Mouse (Mus musculus) MEL (cell line): ENCODE measurements around the gene Gm20388. TPM values are rescaled to one million over a fixed set of nuclear protein-coding genes. Genes with fewer than 3 reads are reported as not detected.
A peak's percentile ranks its signal among the peaks of the same experiment; 100 is the strongest.

ENCODE experiments used
- DNase-seq: peaks from one replicate; pipeline ENCODE4 v3.0.0; 2011; ENCODE audit warnings: low read depth, low spot score
- H3K27ac ChIP-seq: 2 replicates; pipeline ENCODE4 v1.5.1; 2012; ENCODE audit warnings: low read depth, mild to moderate bottlenecking, control low read depth, low read length, moderate library complexity; ENCODE audit not compliant: control insufficient read depth
- H3K27me3 ChIP-seq, 2 experiments: fragments of 150-350 bp in 1 of 2; sonication (generic) in 1 of 2; 2 replicates each; pipeline ENCODE4 v1.6.1; 2012; ENCODE audit warnings: low read length in 2 of 2, mild to moderate bottlenecking in 2 of 2, improper control_type of control experiment in 1 of 2, moderate library complexity in 1 of 2; ENCODE audit not compliant: insufficient read depth in 2 of 2, control insufficient read depth in 1 of 2
- H3K36me3 ChIP-seq, 2 experiments: 2 replicates each; pipeline ENCODE4 v1.6.1; 2012 to 2014; ENCODE audit warnings: low read length in 2 of 2, improper control_type of control experiment in 1 of 2, inconsistent platforms in 1 of 2, mild to moderate bottlenecking in 1 of 2; ENCODE audit not compliant: insufficient read depth in 2 of 2, control insufficient read depth in 1 of 2
- H3K4me1 ChIP-seq, 2 experiments: fragments of 150-350 bp in 1 of 2; sonication (generic) in 1 of 2; 2 replicates each; pipeline ENCODE4 v1.6.1; 2012; ENCODE audit warnings: low read length in 2 of 2, improper control_type of control experiment in 1 of 2, mild to moderate bottlenecking in 1 of 2; ENCODE audit not compliant: insufficient read depth in 2 of 2, control insufficient read depth in 1 of 2
- H3K4me3 ChIP-seq, 2 experiments: fragments of 150-350 bp in 1 of 2; sonication (generic) in 1 of 2; 2 replicates each; pipeline ENCODE4 v1.5.1; 2012; ENCODE audit warnings: low read depth in 2 of 2, low read length in 2 of 2, mild to moderate bottlenecking in 2 of 2, moderate library complexity in 2 of 2, control low read depth in 1 of 2, improper control_type of control experiment in 1 of 2; ENCODE audit not compliant: control insufficient read depth in 1 of 2, insufficient read depth in 1 of 2
- H3K79me2 ChIP-seq: 2 replicates; pipeline ENCODE4 v1.6.1; 2012; ENCODE audit warnings: mild to moderate bottlenecking, low read length, moderate library complexity; ENCODE audit not compliant: control insufficient read depth, poor library complexity, insufficient read depth
- H3K9ac ChIP-seq: 2 replicates; pipeline ENCODE4 v1.6.1; 2012; ENCODE audit warnings: low read depth, mild to moderate bottlenecking, control low read depth, low read length, moderate library complexity; ENCODE audit not compliant: control insufficient read depth, poor library complexity, severe bottlenecking
- H3K9me3 ChIP-seq: fragments of 150-350 bp; sonication (generic); replicated peaks from 2 replicates; pipeline ENCODE4 v1.6.1; 2012; ENCODE audit warnings: mild to moderate bottlenecking, low read length, improper control_type of control experiment, moderate library complexity; ENCODE audit not compliant: insufficient read depth
- BHLHE40 ChIP-seq: IDR thresholded peaks from 2 replicates; pipeline ENCODE4 v1.6.1; 2012; ENCODE audit warnings: low read depth, mild to moderate bottlenecking, inconsistent platforms, low read length, improper control_type of control experiment, borderline replicate concordance
- CHD2 ChIP-seq: IDR thresholded peaks from 2 replicates; pipeline ENCODE4 v1.6.1; 2011; ENCODE audit warnings: low read length, improper control_type of control experiment
- CTCF ChIP-seq, 3 experiments: IDR thresholded peaks in 2 of 3; conservative IDR thresholded peaks in 1 of 3; 2 replicates each; pipeline ENCODE4 v1.5.1; 2011 to 2012; ENCODE audit warnings: low read length in 3 of 3, low read depth in 2 of 3, mild to moderate bottlenecking in 2 of 3, improper control_type of control experiment in 1 of 3, inconsistent platforms in 1 of 3, mixed read lengths in 1 of 3, moderate library complexity in 1 of 3; ENCODE audit not compliant: control insufficient read depth in 1 of 3, insufficient read depth in 1 of 3, poor library complexity in 1 of 3, severe bottlenecking in 1 of 3
- ELF1 ChIP-seq: IDR thresholded peaks from 2 replicates; pipeline ENCODE4 v1.6.1; 2014; ENCODE audit warnings: low read depth, mild to moderate bottlenecking, inconsistent platforms, low read length, improper control_type of control experiment, moderate library complexity
- EP300 ChIP-seq, 2 experiments: IDR thresholded peaks; 2 replicates each; pipeline ENCODE4 v1.6.1; 2011; ENCODE audit warnings: improper control_type of control experiment in 2 of 2, low read length in 2 of 2, low read depth in 1 of 2, mild to moderate bottlenecking in 1 of 2
- ETS1 ChIP-seq: IDR thresholded peaks from 2 replicates; pipeline ENCODE4 v1.6.1; 2012; ENCODE audit warnings: low read depth, mild to moderate bottlenecking, inconsistent platforms, low read length, improper control_type of control experiment, moderate library complexity
- GABPA ChIP-seq: IDR thresholded peaks from 2 replicates; pipeline ENCODE4 v1.6.1; 2012; ENCODE audit warnings: low read depth, mild to moderate bottlenecking, inconsistent platforms, low read length, improper control_type of control experiment, moderate library complexity
- GATA1 ChIP-seq: IDR thresholded peaks from 2 replicates; pipeline ENCODE4 v1.6.1; 2011; ENCODE audit warnings: low read depth, low read length, improper control_type of control experiment
- JUND ChIP-seq: IDR thresholded peaks from 2 replicates; pipeline ENCODE4 v1.6.1; 2011; ENCODE audit warnings: low read depth, mild to moderate bottlenecking, improper control_type of control experiment, low read length
- KAT2A ChIP-seq: conservative IDR thresholded peaks from 2 replicates; pipeline ENCODE4 v1.6.1; 2012; ENCODE audit warnings: low read depth, low read length, improper control_type of control experiment, inconsistent platforms
- MAZ ChIP-seq: IDR thresholded peaks from 2 replicates; pipeline ENCODE4 v1.6.1; 2012; ENCODE audit warnings: low read depth, mild to moderate bottlenecking, inconsistent platforms, low read length, improper control_type of control experiment
- MEF2A ChIP-seq: IDR thresholded peaks from 2 replicates; pipeline ENCODE4 v1.6.1; 2014; ENCODE audit warnings: low read depth, mild to moderate bottlenecking, inconsistent platforms, low read length, improper control_type of control experiment; ENCODE audit not compliant: poor library complexity, insufficient replicate concordance, severe bottlenecking; ENCODE audit errors: extremely low read depth
- MXI1 ChIP-seq: IDR thresholded peaks from 2 replicates; pipeline ENCODE4 v1.6.1; 2011; ENCODE audit warnings: mild to moderate bottlenecking, low read depth, low read length, improper control_type of control experiment
- MYB ChIP-seq: IDR thresholded peaks from 2 replicates; pipeline ENCODE4 v1.6.1; 2011; ENCODE audit warnings: mild to moderate bottlenecking, low read depth, low read length, improper control_type of control experiment
- NRF1 ChIP-seq: IDR thresholded peaks from 2 replicates; pipeline ENCODE4 v1.6.1; 2014; ENCODE audit warnings: low read depth, mild to moderate bottlenecking, inconsistent platforms, low read length, improper control_type of control experiment, moderate library complexity; ENCODE audit not compliant: poor library complexity, insufficient read depth, severe bottlenecking
- POLR2A ChIP-seq, 2 experiments: IDR thresholded peaks; 2 replicates each; pipeline ENCODE4 v1.6.1; 2011 to 2012; ENCODE audit warnings: low read length in 2 of 2, mild to moderate bottlenecking in 2 of 2, control low read depth in 1 of 2, improper control_type of control experiment in 1 of 2, low read depth in 1 of 2, moderate library complexity in 1 of 2; ENCODE audit not compliant: control insufficient read depth in 1 of 2, insufficient read depth in 1 of 2, poor library complexity in 1 of 2
- POLR2AphosphoS2 ChIP-seq: IDR thresholded peaks from 2 replicates; pipeline ENCODE4 v1.6.1; 2011; ENCODE audit warnings: low read length, improper control_type of control experiment
- TBP ChIP-seq: IDR thresholded peaks from 2 replicates; pipeline ENCODE4 v1.8.0; 2011; ENCODE audit warnings: low read depth, low read length, improper control_type of control experiment
- TCF12 ChIP-seq: IDR thresholded peaks from 2 replicates; pipeline ENCODE4 v1.6.1; 2014; ENCODE audit warnings: low read depth, mild to moderate bottlenecking, inconsistent platforms, low read length, improper control_type of control experiment, moderate library complexity
- USF2 ChIP-seq, 2 experiments: IDR thresholded peaks; 2 replicates each; pipeline ENCODE4 v1.6.1; 2011 to 2012; ENCODE audit warnings: improper control_type of control experiment in 2 of 2, low read length in 2 of 2, borderline replicate concordance in 1 of 2, inconsistent platforms in 1 of 2, low read depth in 1 of 2, mild to moderate bottlenecking in 1 of 2; ENCODE audit not compliant: insufficient read depth in 1 of 2
- ZMIZ1 ChIP-seq: IDR thresholded peaks from 2 replicates; pipeline ENCODE4 v1.6.1; 2012; ENCODE audit warnings: low read depth, mild to moderate bottlenecking, inconsistent platforms, low read length, improper control_type of control experiment, moderate library complexity
- polyA plus RNA-seq, 2 experiments: library from polyadenylated mRNA; stranded (reverse) in 1 of 2; unstranded in 1 of 2; fragments of >175 nt in 1 of 2; fragments of >200 nt in 1 of 2; gene quantifications; 2 replicates each; pipeline versions ENCODE4 v1.2.1 to v1.2.4; 2012; ENCODE audit warnings: low replicate concordance in 2 of 2, low read depth in 1 of 2; ENCODE audit not compliant: insufficient read length in 2 of 2, insufficient read depth in 1 of 2, missing spikeins in 1 of 2
- total RNA-seq: library from RNA; depleted of rRNA; stranded (reverse); fragments of 300-350 nt; gene quantifications from 2 replicates; pipeline ENCODE4 v1.2.3, GENCODE M21; 2012

Gm20388 gene
- total and polyA plus RNA-seq, 3 experiments = 11.1 to 17.8 TPM; not detected in 1

DNA sequence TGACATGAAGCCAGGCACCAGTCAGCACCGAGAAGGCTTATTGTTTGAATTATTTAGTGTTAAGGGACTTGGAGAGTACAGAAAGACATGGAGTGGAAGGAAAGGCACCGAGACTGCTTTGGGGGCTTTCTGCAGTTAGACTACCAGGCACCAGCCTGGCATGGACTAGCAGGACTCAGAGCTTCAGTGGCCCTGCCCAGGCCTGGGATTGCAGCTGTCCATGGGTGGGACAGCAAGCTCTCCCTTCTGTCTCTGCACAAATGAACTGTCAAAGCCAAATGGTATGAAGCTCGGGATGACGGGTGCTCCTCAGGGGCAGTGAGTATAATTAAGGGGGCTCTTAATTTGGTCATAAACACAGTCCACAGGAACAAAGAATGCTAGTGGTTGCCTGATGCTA lies 3153.4 kb downstream of the Gm20388 start:
- H3K4me3 ChIP-seq = peak overlapping the region in 1 of 2 experiments; percentile 58; a peak in 3 of 4 replicates
- no peak overlapping the region; the same call in 1 of the 2 replicates for H3K27ac ChIP-seq

DNA sequence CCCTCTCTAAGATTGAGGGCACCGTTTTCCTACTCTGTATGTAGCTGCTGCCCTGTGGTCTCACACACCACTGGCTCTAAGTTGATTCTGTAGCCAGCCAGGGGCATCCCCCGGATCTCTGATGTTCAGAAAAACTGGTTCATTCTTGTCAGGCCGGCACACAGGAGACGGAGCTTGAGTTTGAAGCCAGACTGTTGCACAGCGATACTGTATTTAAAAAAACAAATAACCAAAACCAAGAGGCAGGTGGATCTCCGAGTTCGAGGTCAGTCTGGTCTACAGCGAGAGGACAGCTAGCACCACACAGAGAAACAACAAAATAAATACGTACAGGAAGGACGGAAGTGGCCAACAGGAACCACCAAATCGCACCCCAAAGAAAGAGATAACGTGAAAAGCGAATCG lies 3154.2 kb downstream of the Gm20388 start:
- H3K9me3 ChIP-seq = no peaks in the 10 kb centered on the region
- DNase-seq = no peak

More for the DNA sequence above, 3153.4 kb downstream of the Gm20388 start:
- Histone ChIP-seq H3K36me3 (peaks cover 0 to 11% of the 10 kb centered on the region in 2 experiments; a peak in 2 of 4 replicates), H3K9me3 (no peaks in the 10 kb centered on the region), H3K4me1 (peaks cover 0 to 12% of the 10 kb centered on the region in 2 experiments; a peak in 3 of 4 replicates), H3K9ac (peak overlapping the region; percentile 93)
- TF ChIP-seq TBP = no peak
- TF ChIP-seq CTCF (IDR thresholded peaks at IDR 0.05 in 2 of 3, conservative IDR thresholded peaks at IDR 0.05 in 1 of 3; ENCODE audit: control insufficient read depth in 1 of 3, insufficient read depth in 1 of 3, low read depth in 2 of 3, low read length in 3 of 3, poor library complexity in 1 of 3, severe bottlenecking in 1 of 3) = no peak
- TF ChIP-seq NRF1 = no peak
- TF ChIP-seq CHD2 = no peak
- TF ChIP-seq BHLHE40 = no peak
- TF ChIP-seq GATA1 = no peak
- TF ChIP-seq MAZ = no peak
- no peak for TF ChIP-seq JUND
- TF ChIP-seq ZMIZ1 = no peak
- TF ChIP-seq MYB = no peak
- TF ChIP-seq, all 39 proteins: peak for 0
- H3K79me2 ChIP-seq = peaks cover 30% of the 10 kb centered on the region
- H3K27me3 ChIP-seq = no peaks in the 10 kb centered on the region
- no peak for DNase-seq

DNA sequence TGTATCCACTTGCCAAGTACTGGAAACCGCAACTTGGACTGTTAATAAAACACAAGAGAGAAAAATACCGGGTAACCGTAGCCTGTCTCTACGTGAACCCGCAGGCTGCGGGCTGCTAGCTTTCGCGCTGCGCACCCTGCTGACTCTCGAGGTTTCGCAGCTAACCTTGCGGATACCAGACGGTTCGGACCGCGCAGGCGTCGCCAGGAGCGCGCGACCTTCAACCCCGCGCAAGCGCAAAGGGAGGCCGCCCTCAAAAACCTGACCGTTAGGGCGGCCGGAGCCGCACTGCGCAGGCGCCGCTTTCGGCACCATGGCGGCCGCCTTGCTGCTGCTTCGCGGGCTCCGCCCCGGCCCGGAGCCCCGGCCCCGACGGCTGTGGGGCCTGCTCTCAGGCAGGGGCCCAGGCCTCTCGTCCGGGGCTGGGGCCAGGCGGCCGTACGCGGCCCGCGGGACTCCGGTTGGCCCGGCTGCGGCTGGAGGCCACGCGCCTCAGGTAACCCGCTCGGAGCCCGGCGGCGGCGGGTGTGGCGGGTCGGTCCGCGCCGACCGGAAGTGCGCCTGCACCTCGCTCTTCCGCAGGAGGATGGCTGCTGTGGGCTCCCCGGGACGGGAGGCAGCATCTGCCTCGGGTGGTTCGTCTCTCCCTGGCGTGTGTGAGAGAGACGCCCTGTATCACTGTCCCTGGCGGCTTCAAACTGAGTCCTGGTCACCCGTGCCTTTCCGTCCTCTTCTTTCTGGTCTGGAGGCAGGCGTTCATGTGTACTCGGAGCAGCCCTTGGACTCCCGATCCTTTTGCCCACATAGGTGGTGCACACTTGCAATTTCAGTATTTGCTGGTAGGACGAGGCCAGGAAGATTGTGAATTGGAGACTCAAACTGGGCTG lies 3154.8 kb downstream of the Gm20388 start:
- Histone ChIP-seq H3K9me3 (no peaks in the 10 kb centered on the region), H3K79me2 (peaks cover 30% of the 10 kb centered on the region), H3K4me1 (peaks cover 0 to 12% of the 10 kb centered on the region in 2 experiments; a peak in 3 of 4 replicates), H3K27me3 (no peaks in the 10 kb centered on the region), H3K4me3 (peak overlapping the region; percentile 91 to 97), H3K36me3 (peaks cover 0 to 11% of the 10 kb centered on the region in 2 experiments; a peak in 2 of 4 replicates), H3K27ac (peak overlapping the region; percentile 88), H3K9ac (peak overlapping the region; percentile 93)
- DNase-seq = peak; percentile 97
- peak; percentile 90 for TF ChIP-seq POLR2AphosphoS2
- peak; percentile 62 for TF ChIP-seq ELF1
- no peak for TF ChIP-seq GABPA
- TF ChIP-seq BHLHE40 = no peak
- no peak for TF ChIP-seq MEF2A
- no peak for TF ChIP-seq JUND
- TF ChIP-seq POLR2A (IDR thresholded peaks at IDR 0.05; ENCODE audit: control insufficient read depth in 1 of 2, insufficient read depth in 1 of 2, low read depth in 1 of 2, low read length in 2 of 2, poor library complexity in 1 of 2) = peak; percentile 96 to 98; a peak in 3 of 4 replicates
- TF ChIP-seq KAT2A = peak; percentile 68; the same call in 1 of the 2 replicates
- TF ChIP-seq ETS1 = peak; percentile 23; the same call in 1 of the 2 replicates
- TF ChIP-seq MXI1 = peak; percentile 88
- TF ChIP-seq NRF1 = peak; percentile 95
- TF ChIP-seq USF2 (IDR thresholded peaks at IDR 0.05; ENCODE audit: borderline replicate concordance in 1 of 2, insufficient read depth in 1 of 2, low read depth in 1 of 2, low read length in 2 of 2) = no peak
- TF ChIP-seq TCF12 = peak; percentile 42; the same call in 1 of the 2 replicates

More for the DNA sequence above, 3154.2 kb downstream of the Gm20388 start:
- Histone ChIP-seq H3K79me2 (peaks cover 30% of the 10 kb centered on the region), H3K9ac (peak overlapping the region; percentile 93), H3K4me3 (peak overlapping the region; percentile 58 to 91), H3K27ac (peak overlapping the region; percentile 88), H3K4me1 (peaks cover 0 to 12% of the 10 kb centered on the region in 2 experiments; a peak in 3 of 4 replicates), H3K27me3 (no peaks in the 10 kb centered on the region), H3K36me3 (peaks cover 0 to 11% of the 10 kb centered on the region in 2 experiments; a peak in 2 of 4 replicates)
- no peak for TF ChIP-seq BHLHE40
- no peak for TF ChIP-seq MEF2A
- TF ChIP-seq GATA1 = peak; percentile 82
- TF ChIP-seq CHD2 = no peak
- TF ChIP-seq EP300 (IDR thresholded peaks at IDR 0.05; ENCODE audit: low read depth in 1 of 2, low read length in 2 of 2) = peak; percentile 3 to 32; a peak in 1 of 4 replicates
- TF ChIP-seq, all 39 proteins: peak for 2
